Mouse (Mus musculus): Measurements from ENCODE around the gene Veph1.

Gene Veph1

DNA sequence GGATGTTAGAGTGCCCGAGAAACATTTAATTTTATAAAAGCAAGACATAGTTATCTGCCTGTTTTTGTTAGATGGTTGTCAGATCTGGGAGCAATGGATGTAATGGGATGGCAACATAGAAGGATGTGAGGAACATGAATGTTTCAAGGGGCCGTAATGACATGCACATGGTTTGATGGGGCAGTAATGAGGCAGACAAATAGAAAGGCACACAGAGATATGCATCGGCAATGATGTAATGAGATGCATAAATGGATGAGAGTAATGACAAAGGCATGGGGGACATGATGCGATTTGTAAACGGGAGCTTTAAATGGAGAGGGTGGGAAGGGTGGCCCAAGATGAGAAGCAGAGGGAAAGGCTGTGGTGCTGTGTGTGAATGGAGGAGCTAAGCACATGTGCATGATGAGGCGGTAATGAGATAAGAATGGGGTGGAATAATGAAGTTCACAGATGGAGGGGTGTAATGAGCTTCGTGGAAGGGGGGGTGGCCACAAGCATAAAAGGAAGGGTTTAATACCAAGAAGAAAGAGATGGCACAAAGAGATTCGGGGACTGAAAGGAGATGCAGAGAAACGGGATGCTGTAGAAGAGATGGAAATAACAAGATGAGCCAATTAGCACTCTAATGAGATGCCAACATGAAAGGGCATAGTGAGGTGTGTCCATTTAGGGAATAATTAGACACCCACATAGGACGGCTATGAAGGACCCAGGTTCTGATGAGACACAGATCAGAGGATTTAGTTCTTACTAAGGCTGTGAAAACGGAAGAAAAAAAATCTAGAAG, 194.6 kb downstream of the Veph1 start:
- CTCF ChIA-PET, result interaction anchor here (0.5 kb wide), 1 partner anchor 15 kb away, joined by 4 read pairs; no protein-coding TSS in a partner anchor

DNA sequence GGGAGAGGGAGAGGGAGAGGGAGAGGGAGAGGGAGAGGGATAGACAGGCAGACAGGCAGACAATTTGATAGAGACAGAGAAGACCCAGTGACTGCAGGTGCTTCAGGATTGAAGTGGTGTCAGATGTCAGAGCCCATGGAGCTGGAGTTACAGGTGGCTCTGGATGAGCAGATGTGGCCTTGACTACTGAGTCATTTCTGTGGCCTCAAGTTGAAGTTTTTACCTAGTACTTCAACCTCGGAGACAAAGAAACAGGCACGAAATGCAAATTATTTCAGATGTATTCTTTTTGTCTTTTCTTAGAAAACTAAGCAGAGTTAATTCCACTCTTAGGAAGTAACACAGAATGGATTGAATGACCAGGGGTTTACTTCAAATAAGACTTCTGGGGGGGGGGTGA, 195.6 kb downstream of the Veph1 start:
- CTCF ChIA-PET, result no interaction called here

DNA sequence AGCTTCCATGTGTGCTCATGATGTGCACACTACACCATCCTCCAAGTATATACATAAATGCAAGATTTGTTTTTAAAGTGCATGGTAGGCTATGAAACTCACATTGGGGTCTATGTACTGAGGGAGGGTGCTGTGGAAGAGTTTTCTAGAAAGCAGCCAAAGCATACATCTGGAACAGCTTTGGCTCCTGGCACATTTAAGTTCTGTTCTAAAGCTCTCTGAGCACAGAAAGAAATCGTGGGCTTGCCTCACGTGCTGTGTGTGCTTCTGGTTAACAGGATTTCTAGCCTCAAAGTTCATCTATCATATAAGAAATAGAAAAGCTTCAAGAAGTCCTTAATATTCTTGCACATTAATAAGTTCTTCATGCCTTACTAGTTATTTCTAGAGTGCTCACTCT, 204.9 kb downstream of the Veph1 start:
- CTCF ChIA-PET, result interaction anchor here (0.5 kb wide), 1 partner anchor 92 kb away, joined by 4 read pairs; no protein-coding TSS in a partner anchor

DNA sequence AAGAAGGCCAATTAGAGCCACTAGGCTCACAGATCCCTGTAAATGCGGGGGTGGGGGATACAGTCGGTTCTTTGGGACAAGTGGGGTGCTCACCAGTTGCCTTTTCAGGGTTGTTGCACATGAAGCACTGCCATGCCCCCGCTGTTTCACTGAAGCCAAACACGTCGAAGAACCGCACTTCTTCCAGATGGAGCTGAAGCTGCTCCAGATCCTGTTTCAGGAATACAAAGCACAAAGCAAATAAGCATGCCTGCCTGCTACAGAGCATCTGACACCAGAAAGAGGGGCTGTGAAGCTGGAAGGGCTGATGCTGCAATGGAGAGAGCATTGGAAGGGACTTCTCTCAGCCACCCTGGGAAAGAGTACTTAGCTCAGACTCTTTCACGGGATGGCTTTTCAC, 209.0 kb downstream of the Veph1 start:
- CTCF ChIA-PET, result no interaction called here

DNA sequence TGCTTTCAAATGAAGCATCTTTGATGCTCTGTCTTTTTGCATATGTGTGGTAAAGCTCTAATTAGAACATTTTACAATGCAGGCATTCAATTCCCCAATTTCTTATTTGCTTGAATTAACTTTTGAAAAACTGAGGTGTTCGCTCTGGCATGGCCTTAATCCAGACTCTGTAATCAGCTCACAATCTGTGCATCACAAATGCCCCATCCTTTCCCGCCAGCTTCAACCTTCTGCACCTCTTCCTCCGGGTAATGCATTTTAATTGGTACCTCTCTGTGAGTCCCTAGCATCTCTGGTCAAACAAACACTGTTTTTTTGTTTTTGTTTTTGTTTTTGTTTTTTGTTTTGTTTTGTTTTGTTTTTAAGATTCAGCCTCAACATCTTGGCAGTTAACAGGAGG, 212.8 kb downstream of the Veph1 start:
- CTCF ChIA-PET, result no interaction called here

DNA sequence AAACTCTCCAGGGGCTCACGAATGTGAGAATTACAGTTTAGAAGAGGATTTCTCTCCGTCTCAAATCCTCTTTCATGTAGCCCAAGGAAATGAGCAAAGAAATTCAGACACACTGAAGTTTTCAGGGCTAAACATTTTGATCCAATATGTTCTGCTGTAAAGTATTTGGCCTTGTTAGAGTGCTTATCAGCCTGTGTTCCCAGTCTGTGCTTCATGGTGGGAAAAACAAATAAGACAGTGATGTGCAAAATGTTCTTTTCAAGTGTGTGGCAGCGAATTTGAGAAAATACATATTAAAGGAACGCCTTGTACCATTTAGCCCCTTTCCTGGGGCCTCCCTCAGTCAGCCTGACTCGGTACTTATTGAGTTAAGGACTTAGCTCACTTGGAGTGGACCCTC, 213.2 kb downstream of the Veph1 start:
- CTCF ChIA-PET, result no interaction called here

DNA sequence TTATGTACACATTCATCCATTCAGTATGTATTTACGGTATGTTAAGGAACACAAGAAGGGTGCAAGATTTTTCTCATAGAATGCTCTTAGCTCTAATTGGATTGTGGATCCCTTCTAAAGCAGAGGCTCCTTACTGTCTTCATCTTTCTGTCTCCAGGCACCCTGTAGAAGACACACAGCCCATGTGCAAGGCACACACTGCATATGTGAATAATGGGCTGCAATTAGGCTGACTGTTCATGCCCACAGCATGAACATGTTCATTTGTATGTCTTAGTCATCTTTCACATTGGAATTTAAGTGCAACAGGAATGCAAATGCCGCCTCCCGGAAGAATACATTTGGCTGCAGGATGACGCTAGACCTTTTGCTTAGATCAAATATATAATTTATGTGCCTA, 213.7 kb downstream of the Veph1 start:
- CTCF ChIA-PET, result no interaction called here

DNA sequence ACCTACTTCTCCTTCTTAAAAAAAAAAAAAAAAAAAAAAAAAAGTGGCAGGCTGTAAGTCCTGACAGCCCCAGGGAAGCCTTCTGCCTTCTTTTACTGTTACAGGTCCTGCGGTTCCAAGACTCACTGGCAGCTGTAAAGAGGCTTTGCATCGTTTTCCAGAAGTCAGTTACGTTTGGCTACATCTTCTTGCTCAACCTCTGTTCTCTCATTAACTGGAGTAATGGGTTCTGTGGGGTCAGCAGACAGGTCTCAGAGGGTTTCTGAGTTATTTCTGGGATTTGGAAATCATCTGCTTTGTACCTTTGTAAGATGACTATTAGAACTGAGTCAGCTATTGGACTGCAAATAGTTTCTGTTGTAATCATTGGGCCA, 215.3 kb downstream of the Veph1 start:
- CTCF ChIA-PET, result interaction anchor here (0.6 kb wide), 1 partner anchor 28 kb away, joined by 3 read pairs; no protein-coding TSS in a partner anchor

DNA sequence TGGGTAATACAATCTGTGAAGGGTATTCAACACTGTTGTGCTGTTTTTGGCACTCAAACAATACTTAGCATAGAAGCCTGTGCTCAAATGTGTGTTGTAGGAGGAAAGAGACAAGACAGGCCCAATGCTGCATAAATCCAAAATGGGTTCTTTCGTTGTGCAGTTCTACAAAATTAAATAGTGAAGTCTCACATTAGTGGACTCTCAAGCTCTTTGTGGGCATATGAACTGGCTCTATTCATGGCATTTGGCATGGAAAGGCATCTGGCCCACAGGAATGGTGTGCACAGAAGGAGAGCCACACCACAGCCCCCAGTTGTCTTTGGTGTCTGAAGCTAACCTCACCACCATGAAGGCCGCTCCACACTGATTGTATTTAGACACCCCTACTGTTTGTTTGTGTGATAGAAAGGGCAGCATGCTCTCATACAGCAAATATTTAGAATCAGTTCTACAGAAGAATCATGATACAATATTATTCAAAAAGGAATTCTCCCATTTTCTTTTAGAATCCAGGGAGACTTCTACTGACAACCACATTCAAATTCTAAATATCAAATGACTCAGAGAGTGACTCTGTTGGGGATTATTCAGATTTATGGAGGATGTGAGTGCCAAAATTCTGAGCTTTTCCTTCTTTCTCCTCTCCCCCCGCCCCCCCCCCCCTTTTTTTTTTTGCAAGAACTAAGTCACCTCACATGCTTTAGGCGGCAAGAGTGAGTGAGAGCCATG, 215.8 kb downstream of the Veph1 start:
- CTCF ChIA-PET, result no interaction called here

DNA sequence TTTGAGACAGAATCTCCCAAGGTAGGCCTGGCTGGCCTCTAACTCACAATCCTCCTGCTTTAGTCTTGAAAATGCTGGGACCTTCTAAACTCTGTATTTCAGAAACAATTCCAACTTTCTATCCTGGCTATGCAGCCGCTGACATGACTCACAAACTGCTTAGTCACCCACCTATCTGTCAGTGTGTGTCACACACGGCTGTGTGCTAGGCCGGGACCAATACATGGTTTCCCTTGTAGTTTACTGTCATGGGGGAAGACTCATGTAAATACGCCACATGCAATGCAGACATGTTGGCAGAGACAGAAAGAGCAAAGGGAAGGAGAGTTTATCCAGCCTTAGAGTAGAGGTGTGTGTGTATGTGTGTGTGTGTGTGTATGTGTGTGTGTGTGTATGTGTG, 216.8 kb downstream of the Veph1 start:
- CTCF ChIA-PET, result no interaction called here

DNA sequence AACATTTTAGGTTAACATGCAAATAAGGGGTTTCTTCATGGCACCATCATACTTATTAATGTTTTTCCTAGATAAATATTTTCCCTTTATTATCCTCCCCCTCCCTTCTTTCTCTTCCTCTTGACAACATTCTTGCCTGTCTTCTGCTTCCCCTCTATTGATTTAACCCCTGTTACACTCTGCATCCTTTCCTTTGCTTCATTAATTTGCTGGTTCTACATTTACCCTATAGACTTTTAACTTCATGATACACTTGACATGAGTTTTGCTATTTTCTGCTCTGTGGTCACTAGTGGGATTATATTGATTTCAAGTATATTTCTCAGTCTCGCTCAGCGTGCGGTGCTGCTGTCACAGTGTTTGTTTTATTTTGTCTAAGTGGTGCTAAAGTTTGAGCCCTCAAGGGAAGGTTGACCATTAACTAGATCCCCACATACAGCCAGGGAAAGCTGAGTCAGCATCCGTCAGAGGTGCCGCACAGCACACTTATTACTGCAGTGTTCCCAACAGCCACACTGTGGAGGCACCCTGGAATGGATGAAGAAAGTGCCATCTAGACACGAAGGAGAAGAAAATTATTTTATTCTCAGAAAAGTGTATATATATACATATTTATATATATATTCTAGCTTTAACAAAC, 217.6 kb downstream of the Veph1 start:
- CTCF ChIA-PET, result no interaction called here

DNA sequence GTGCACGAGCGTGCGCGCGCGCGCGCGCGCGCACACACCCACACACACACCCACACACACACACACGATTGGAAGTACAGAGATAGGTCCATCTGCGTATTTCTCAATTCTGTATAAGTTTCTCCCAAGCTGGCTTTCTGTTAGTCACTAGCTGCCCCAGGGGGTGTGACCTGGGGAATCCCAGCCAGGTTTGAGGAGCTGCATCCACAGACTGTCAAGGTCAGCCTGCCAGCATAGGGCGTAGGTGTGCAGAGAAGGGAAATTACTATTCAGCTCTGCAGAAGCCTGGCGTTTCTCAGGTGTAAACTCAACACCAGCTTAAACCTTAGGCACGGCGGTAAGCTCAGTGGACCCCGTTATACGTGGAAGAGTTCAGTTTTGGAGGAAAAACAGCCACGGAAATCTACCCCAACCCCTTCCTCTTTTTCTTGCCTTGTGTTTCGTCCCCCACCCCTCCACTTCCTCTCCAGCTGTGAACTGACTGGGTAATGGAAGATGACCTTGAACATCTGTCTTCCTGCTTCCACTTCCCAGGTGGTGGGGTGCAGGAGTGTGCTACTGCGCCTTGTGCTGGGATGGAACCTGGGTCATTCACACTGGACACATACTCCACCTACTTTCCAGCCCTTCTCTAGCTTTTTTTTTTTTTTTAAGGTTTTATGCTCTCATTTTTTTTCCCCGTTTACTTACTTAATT, 218.5 kb downstream of the Veph1 start:
- CTCF ChIA-PET, result no interaction called here

DNA sequence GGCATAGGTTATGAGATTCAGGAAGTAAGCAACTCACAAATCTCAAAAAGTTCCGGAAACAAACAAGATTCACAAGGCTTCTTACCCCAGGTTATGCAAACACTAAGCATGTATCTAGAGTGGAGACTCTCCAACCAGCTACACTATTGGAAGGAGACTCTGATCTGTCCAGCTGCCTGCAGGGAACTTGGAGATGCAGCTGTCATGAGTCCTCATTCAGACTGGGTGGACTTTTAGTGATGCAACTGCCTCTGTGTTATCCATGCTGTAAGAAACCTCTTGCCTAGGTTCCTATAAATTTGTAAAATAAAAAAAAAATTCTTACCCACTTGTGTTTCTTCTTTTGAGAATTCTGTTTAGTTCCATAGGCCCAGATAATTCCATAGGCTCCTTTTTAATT, 226.4 kb downstream of the Veph1 start:
- CTCF ChIA-PET, result no interaction called here

DNA sequence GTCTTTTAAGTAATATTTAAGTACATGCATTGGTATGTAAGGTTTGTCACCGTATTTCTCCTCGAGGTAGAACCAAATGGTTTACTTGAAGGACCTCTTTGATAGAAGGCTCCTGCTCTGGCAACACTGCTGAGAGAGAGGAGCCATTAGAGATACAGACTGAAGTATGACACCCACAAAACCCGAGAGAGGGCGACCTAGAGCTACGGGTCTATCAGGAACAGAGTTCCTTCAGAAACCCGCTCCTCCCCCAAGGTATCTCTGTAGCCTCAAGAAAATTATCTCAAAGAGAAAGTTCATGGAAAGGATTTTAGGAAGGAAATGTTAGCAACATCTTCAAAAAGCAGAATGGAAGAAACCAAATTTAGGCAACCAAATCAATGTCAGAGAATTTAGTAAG, 232.8 kb downstream of the Veph1 start:
- CTCF ChIA-PET, result no interaction called here

DNA sequence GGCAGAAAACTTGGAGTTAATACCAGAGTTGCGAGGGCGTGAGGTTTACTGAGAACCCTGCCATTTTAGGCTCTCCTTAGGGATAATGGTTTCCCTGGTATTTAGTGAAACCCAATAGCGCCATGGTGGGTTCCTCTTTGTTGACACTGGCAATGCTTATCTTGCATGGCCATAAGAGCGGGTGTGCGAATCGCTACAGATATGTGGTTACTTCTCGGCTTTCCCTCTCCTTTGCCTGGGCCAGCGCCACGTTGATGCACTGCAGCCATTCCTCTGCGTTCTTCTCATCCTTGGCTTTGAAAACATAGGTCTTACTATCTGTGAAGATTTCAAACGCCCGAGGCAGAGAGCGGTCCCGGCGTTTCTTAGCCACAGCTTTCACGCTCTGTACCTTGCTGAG, 239.7 kb downstream of the Veph1 start:
- CTCF ChIA-PET, result no interaction called here

DNA sequence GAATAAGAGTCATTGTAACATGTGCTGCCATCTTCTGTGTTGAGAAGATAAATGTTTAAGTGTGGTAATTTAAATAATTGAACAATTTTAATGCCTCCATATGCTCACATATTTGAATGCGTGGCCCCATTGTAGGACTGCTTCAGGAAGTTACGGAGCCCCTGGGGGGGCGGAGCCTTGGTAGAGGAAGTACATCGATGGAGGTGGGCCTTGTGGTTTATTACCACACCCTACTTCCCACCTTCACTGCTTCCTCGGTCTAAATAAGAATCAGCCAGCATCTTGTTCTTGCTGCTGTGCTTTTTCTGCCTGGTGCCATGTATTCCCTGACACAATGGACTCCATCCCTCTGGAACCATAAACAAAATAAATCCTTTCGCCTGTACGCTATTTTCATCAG, 241.0 kb downstream of the Veph1 start:
- CTCF ChIA-PET, result no interaction called here

DNA sequence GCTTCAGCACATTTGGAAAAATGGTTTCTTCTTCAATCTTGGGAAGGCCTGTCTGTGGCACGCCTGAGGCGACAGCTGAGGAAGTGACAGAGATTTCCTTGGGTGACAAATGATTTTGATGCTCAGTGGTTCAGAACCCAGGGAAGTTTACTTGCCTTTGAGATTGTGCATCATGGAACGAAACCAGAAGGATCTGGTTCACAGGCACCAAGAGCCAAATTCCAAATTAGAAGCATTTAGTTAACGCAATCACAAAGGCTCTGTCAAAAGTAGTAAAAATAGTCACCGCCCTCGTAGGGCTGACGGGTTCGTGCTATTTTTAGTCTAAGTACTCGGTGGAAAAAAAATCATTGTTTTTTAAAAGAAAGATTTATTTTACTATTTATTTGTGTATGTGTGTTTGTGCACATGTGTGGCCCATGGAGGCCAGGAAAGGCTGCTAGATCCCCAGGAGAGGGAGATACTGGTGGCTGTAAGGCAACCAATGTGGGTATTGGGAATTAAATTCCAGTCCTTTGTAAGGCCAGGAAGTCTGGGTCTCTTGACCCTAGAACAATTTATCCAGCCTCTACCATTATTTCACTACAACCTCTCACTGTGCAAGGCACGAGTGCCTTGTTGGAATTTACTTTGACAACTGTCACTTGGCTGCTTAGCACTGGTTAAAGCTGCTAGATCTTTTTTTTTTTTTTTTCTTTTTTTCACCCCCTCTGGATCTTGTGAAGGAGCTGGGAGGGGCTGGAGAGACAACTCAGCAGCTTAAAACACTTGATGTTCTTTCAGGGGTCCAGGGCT, 246.3 kb downstream of the Veph1 start:
- CTCF ChIA-PET, result no interaction called here

DNA sequence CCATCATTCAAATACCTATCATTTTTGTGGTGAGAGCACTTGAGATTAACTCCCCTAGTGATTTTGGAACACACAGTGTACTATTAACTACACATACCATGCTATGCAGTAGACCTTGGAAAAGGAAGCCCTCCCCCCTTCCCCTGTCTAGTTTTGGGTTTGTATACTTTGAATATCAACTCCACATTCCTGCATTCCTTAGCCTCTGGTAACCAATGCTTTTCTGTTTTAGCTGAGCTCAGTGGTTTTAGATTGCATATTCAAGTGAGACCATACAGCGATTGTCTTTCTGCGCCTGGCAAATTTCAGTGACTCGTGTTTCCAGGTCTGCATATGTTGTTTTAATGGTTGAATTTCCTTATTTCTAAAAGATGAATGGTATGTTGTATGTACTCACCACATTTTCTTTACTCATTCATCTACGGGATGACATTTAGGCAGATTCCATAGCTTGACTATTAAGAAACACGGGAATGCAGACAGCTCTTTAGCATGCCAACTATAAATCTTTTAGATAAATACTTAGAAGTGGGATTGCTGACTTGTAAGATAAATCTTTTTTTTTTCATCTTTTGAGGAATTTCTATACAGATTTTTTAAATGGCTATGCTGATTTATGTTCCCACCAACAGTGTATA, 255.7 kb downstream of the Veph1 start:
- CTCF ChIA-PET, result no interaction called here

DNA sequence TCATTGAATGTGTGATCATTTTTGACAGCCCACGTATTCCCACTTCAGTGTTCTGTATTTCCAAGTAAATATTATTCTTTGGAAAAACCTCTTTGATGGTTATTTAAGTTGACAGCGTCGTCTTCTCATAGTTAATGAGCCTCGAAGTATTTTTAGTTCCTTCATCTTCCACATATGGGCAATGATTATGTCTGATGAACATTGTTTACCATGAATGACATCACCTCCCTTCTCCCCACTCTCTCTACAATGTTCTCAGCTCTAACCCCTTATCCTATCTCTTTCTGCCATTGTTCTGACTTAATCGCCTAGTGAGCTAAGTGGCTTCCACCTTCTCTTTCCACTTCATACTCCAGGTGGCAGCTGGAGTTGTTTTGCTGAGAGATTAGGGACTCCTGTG, 261.4 kb downstream of the Veph1 start:
- CTCF ChIA-PET, result no interaction called here

DNA sequence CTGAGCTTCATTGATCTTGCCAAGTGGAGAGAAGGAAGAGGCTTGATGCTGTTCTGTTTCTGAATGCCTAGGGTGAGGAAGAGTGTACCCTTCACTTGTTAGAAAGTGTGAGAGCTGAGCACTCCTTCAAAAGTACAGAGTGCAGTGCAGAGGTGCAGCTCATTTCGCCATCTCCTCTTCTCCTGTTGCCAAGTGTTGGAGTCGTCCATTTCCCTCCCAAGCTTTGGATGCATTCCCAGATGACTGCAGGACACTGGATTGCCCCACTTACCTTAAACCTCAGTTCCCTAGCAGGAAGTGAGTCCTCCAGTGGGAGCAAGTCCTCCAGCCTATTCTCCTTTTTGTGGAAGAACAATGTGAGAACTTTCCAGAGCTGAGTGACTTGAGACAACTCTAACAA, 263.3 kb downstream of the Veph1 start:
- CTCF ChIA-PET, result no interaction called here

DNA sequence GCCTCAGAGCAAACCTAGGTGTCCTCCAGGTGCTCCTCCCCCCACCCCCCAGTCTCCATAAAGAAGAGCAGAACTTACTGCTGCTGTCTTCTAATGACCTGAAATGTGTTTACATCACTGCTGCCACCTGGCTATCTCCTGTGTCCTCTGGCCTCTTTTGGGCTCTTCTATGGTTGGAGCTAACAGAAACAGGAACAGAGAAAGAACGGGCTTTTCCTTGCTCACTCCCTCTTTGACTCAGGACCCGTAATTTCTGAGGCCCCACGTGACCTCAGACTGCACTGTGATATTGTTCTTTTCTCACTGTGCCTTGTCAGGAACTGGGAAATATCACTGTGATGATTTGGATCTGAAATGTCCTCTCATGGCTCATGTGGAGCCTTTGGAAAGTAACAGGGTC, 271.2 kb downstream of the Veph1 start:
- CTCF ChIA-PET, result interaction anchor here (0.6 kb wide), 1 partner anchor 1967 kb away, joined by 11 read pairs; no protein-coding TSS in a partner anchor
